Comparison of ENCODE assay signal across 8 mouse cellular contexts in the genomic region with DNA sequence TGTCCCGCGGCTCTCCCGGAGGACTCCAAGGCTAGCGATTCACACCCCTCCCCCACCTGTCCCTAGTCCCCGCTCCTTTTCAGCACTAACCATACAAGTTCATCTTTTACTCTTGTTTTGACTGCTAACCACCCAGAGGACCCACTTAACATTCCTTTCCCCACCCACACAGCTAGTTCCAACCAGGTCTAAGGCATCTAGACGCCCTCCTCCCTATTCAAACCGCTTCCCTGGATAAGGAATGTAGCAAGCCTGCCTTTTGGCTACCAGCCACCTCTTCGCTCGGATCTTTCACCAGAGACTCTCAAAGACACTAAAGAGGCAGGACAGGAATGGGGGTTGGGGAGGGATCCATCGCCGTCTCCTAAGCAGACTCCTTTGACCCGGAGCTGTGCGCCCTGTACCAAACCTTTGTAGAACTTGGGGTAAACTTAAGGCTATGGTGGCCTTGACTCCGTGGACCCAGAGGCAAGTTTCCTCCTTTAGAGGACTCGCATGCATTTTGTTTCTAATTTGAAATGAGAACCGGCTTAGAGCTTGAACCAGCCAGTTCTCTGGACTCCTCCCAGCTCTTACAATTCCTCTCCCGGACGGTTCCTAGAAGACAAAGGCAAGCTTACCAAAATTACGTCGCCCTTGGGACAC. TPM values are rescaled to one million over a fixed set of nuclear protein-coding genes. Genes with fewer than 3 reads are reported as not detected.
DNase-seq lines count a peak whose midpoint lies in the region; ATAC-seq lines count a peak whose summit lies in the region.

No protein-coding gene starts in this region.

- WGBS in limb, embryonic 11.5 days: 4% methylated on average over 20 of the region's 20 CpGs
- WGBS in midbrain, embryonic 13.5 days: 5% methylated on average over 20 of the region's 20 CpGs

- intact Hi-C loops in heart, postnatal 36 days (cut with DNase I): no loop called here

- no peak overlapping the region for H3K27ac ChIP-seq in limb, embryonic 11.5 days (replicated peaks; ENCODE audit: low read depth, low read length)
- H3K27ac ChIP-seq in midbrain, embryonic 13.5 days: peak overlapping the region; percentile 44; the same call in 1 of the 2 replicates

- no peaks in the 10 kb centered on the region; the same call in 1 of the 2 replicates for H3K4me1 ChIP-seq in limb, embryonic 11.5 days (ENCODE audit: control insufficient read depth, insufficient read depth, low read length)
- peaks cover 8% of the 10 kb centered on the region for H3K4me1 ChIP-seq in midbrain, embryonic 13.5 days (replicated peaks)

- H3K4me2 ChIP-seq in limb, embryonic 11.5 days (ENCODE audit: low read depth, severe bottlenecking): peak overlapping the region; percentile 25; the same call in 1 of the 2 replicates
- H3K4me2 ChIP-seq in midbrain, embryonic 13.5 days (replicated peaks): peak overlapping the region; percentile 36

- peaks cover 7% of the 10 kb centered on the region for H3K27me3 ChIP-seq in limb, embryonic 11.5 days (ENCODE audit: control insufficient read depth, insufficient read depth, low read length)
- H3K27me3 ChIP-seq in midbrain, embryonic 13.5 days: peaks cover 14% of the 10 kb centered on the region; the same call in 1 of the 2 replicates

- no peak for ATAC-seq in limb, embryonic 11.5 days (ENCODE audit: insufficient number of reproducible peaks, low FRiP score, low TSS enrichment, low read depth)
- ATAC-seq in midbrain, embryonic 13.5 days: peak; percentile 76

- DNase-seq in urinary bladder, postnatal 14 days (ENCODE audit: low spot score): peak; percentile 40
- DNase-seq in urinary bladder, adult 2 months (ENCODE audit: low spot score): no peak
- peak; percentile 23 for DNase-seq in fat pad, adult 2 months (ENCODE audit: extremely low read depth, low read depth, low spot score)
- peak; percentile 13 to 16 for DNase-seq in heart, postnatal 36 days
- peak; percentile 40 for DNase-seq in limb, embryonic 11.5 days (ENCODE audit: low spot score)
- DNase-seq in urinary bladder, postnatal 4 days (ENCODE audit: low spot score in 2 of 2): peak; percentile 48 to 69
- no peak for DNase-seq in layer of hippocampus, adult 9-10 months (ENCODE audit: low spot score)

- H3K4me3 ChIP-seq in limb, embryonic 11.5 days (ENCODE audit: low read depth, low read length): no peak overlapping the region
- no peak overlapping the region; the same call in 1 of the 2 replicates for H3K4me3 ChIP-seq in midbrain, embryonic 13.5 days (replicated peaks)

- H3K9me3 ChIP-seq in limb, embryonic 11.5 days (ENCODE audit: control insufficient read depth, low read length): no peaks in the 10 kb centered on the region
- no peaks in the 10 kb centered on the region for H3K9me3 ChIP-seq in midbrain, embryonic 13.5 days

- H3K9ac ChIP-seq in limb, embryonic 11.5 days (ENCODE audit: low read length): no peak overlapping the region
- no peak overlapping the region; the same call in 1 of the 2 replicates for H3K9ac ChIP-seq in midbrain, embryonic 13.5 days (replicated peaks)

- no peaks in the 10 kb centered on the region for H3K36me3 ChIP-seq in limb, embryonic 11.5 days (ENCODE audit: control insufficient read depth, insufficient read depth, low read length)
- H3K36me3 ChIP-seq in midbrain, embryonic 13.5 days: no peaks in the 10 kb centered on the region

RNA-seq across cellular contexts. Expression of a gene that starts 4.7 kb away (rescaled TPM):
- polyA plus RNA-seq in urinary bladder, adult 2 months (2012; rRNA removed): 0.07 and 0.12 TPM in 2 replicates
- total RNA-seq in heart, postnatal 36 days (2021): not detected
- polyA plus RNA-seq in limb, embryonic 11.5 days (2014; fragmentation: Nextera tagmentation; extraction: Ambion mirVana): 0.07 and 0.09 TPM in 2 replicates
- 0.09 and 0.28 TPM in 2 replicates for polyA plus RNA-seq in midbrain, embryonic 13.5 days (2015; fragmentation: Nextera tagmentation; extraction: Ambion mirVana)

Comparison
In these comparisons a context has a peak if more than half of its experiments do, and no peak if none do; other contexts are left out.
1. DNase-seq: peak in urinary bladder, postnatal 14 days (single experiment), fat pad, adult 2 months (single experiment), heart, postnatal 36 days (2 of 2), limb, embryonic 11.5 days (single experiment) and urinary bladder, postnatal 4 days (2 of 2); none in urinary bladder, adult 2 months (single experiment) and layer of hippocampus, adult 9-10 months (single experiment).